Mouse (Mus musculus): ENCODE results near the gene Rhbdl3. TPM values are rescaled to one million over a fixed set of nuclear protein-coding genes. Genes with fewer than 3 reads are reported as not detected.

Gene Rhbdl3
- 28.4 and 32.3 TPM in 2 replicates for polyA plus RNA-seq (2016; fragmentation: Nextera tagmentation; extraction: Ambion mirVana)

DNA sequence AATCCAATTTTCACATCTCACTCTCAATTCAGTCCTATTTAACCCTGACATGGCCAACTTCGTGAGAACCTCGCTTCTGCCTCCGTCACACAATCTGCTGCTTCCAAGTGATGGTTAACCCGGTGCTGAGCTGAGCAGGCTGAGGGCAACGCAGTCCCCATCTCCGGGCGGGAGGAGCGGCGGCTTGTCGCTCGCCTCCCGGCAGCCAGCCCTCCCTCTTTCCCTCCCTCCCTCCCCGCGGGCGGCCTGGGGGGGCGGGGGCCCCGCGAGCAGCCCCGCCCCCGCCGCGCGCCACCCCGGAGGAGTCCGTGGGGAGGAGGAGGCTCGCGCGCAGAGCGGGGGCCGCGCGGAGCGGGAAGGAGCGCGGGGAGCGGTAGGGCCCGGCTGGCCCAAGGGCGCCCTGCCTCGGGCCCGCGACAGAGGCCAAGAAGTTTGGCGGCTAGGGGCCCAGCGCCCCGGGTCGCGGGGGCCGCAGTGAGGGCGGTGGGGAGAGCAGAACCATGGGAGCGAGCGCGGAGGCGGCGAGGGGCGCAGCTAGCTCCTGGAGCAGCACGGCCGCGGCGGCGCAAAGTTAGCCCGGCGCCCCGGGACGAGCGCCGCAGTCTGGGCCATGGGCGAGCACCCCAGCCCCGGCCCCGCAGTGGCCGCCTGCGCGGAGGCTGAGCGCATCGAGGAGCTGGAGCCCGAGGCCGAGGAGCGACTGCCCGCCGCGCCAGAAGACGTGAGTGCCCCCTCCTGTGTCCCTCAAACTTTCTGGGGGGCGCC lies at the start of gene Rhbdl3:
TSS of gene Rhbdl3 (plus strand) at position 362 of the 765 bp plus-strand sequence.
- Histone ChIP-seq H3K4me1 (peaks cover 38% of the 10 kb centered on the region), H3K4me3 (peak within 1 kb of the TSS; percentile 78), H3K4me2 (replicated peaks) (peak within 1 kb of the TSS; percentile 98), H3K27me3 (peaks cover 22% of the 10 kb centered on the region), H3K27ac (peak within 1 kb of the TSS; percentile 88), H3K9me3 (replicated peaks) (no peaks in the 10 kb centered on the region), H3K36me3 (no peaks in the 10 kb centered on the region; the same call in 1 of the 2 replicates), H3K9ac (peak within 1 kb of the TSS; percentile 89)
- under 1% methylated on average over 79 of the region's 81 CpGs for WGBS
- peak; percentile 51 for ATAC-seq (ENCODE audit: low FRiP score)

DNA sequence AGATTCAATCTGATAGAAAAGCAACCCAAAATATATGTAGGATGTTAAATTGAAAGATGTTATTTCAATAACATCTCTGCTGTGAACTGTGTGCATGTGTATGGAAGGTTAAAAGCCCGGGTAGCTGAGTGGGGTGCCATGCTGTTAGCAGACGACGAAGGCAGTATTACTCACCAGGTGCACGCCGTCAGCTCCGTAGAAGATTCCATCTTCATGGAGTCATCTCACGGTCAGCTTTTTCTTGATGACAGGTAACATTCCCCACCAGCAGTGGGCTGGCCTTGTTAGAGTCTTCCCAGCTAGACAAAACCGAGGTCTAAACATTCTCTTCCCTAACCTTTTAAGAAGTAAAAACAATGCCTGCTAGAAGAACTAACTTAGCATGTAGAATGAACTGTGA lies 36.6 kb upstream of the Rhbdl3 start:
- Histone ChIP-seq H3K36me3 (peaks cover 43% of the 10 kb centered on the region), H3K4me2 (replicated peaks) (no peak overlapping the region), H3K27me3 (no peaks in the 10 kb centered on the region), H3K4me1 (no peaks in the 10 kb centered on the region), H3K9ac (no peak overlapping the region), H3K9me3 (replicated peaks) (no peaks in the 10 kb centered on the region), H3K27ac (no peak overlapping the region), H3K4me3 (no peak overlapping the region)
- no peak for ATAC-seq (ENCODE audit: low FRiP score)
- 94% methylated on average over 8 of the region's 8 CpGs for WGBS

DNA sequence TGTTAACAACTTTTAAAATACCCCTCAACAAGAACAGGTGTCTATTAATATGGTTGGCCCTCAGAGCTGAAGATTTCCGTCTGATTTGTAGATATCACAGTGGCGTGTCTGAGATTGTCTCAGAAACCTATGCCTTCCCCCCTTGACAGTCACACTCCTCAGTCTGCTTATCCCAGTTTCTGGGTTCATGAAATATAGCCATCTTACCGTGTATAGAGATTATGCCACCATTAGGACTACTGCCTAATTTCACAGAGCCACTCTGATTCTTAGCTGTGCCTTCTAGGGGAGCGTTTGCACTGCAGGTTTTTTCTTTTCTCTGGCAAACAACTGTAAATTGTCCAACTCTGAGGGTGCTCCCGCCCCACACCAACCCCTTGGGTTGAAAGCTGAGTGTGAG lies 29.6 kb upstream of the Rhbdl3 start:
- Histone ChIP-seq H3K4me1 (no peaks in the 10 kb centered on the region), H3K9ac (no peak overlapping the region), H3K36me3 (peaks cover 11% of the 10 kb centered on the region), H3K9me3 (replicated peaks) (no peaks in the 10 kb centered on the region), H3K4me2 (replicated peaks) (no peak overlapping the region), H3K27ac (no peak overlapping the region), H3K27me3 (no peaks in the 10 kb centered on the region), H3K4me3 (no peak overlapping the region)
- ATAC-seq (ENCODE audit: low FRiP score), result no peak
- WGBS, result 91% methylated on average over 5 of the region's 5 CpGs

DNA sequence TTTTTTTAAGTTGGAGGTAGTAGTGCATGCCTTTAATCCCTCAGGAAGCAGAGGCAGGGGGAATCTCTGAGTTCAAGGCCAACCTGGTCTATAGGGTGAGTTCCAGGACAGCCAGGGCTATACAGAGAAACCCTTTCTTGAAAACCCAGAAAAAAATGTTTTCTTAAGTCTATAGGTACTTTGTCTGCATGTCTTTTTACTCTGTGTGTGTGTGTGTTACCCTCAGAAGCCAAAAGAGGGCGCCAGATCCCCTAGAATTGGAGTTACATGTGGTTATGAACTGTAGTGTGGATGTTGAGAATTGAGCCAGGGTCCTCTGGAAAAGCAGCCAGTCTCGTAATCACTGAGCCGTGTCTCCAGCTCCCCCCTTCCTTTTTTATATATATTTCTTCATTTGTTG lies 25.7 kb upstream of the Rhbdl3 start:
- Histone ChIP-seq H3K9ac (no peak overlapping the region), H3K27me3 (no peaks in the 10 kb centered on the region), H3K36me3 (no peaks in the 10 kb centered on the region), H3K27ac (no peak overlapping the region), H3K4me3 (no peak overlapping the region), H3K9me3 (replicated peaks) (no peaks in the 10 kb centered on the region), H3K4me2 (replicated peaks) (no peak overlapping the region), H3K4me1 (no peaks in the 10 kb centered on the region)
- ATAC-seq (ENCODE audit: low FRiP score), result no peak
- WGBS, result 63% methylated on average over 3 of the region's 3 CpGs

DNA sequence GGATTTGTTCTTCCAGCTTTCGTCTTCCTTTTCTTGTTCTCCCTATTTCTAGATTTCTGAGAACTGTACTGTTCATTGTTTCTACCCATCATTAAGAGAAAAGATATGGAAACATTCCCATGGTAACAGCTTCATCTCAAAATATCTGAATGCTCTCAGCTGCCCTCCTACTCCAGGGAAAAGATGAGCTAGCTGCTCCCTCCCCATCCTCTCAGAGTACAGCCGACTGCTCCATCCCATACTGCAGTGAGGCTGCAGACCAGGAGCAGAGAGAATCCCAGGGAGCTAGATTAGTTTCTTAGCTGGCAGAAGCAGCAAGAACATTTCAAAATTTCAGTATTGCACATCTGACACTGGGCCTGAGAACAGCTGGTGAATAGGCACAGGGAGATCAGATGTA lies 22.7 kb upstream of the Rhbdl3 start:
- 74% methylated on average over 2 of the region's 2 CpGs for WGBS
- H3K9ac ChIP-seq, result no peak overlapping the region
- H3K27me3 ChIP-seq, result no peaks in the 10 kb centered on the region
- H3K36me3 ChIP-seq, result no peaks in the 10 kb centered on the region
- no peaks in the 10 kb centered on the region for H3K9me3 ChIP-seq (replicated peaks)
- no peak overlapping the region for H3K4me2 ChIP-seq (replicated peaks)
- H3K4me1 ChIP-seq, result no peaks in the 10 kb centered on the region
- no peak for ATAC-seq (ENCODE audit: low FRiP score)
- no peak overlapping the region for H3K4me3 ChIP-seq
- H3K27ac ChIP-seq, result no peak overlapping the region

DNA sequence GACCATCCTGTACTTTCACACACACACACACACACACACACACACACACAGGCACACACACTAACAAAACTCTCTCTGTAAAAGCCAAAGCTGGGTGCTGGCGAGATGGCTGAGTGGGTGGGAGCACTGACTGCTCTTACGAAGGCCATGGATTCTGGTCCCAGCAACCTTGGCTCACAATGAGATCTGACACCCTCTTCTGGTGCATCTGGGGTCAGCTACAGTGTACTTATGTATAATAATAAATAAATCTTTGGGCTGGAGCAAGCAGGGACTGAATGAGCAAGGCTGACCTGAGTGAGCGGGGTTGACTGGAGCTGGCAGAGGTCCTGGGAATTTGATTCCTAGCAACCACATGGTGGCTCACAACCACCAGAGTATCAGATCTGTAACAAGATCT lies 16.9 kb upstream of the Rhbdl3 start:
- Histone ChIP-seq H3K9ac (no peak overlapping the region), H3K27ac (no peak overlapping the region), H3K4me3 (no peak overlapping the region), H3K36me3 (no peaks in the 10 kb centered on the region), H3K27me3 (no peaks in the 10 kb centered on the region), H3K9me3 (replicated peaks) (no peaks in the 10 kb centered on the region), H3K4me2 (replicated peaks) (no peak overlapping the region), H3K4me1 (peaks cover 5% of the 10 kb centered on the region; the same call in 1 of the 2 replicates)
- ATAC-seq (ENCODE audit: low FRiP score), result no peak
- 73% methylated on average over 3 of the region's 3 CpGs for WGBS

DNA sequence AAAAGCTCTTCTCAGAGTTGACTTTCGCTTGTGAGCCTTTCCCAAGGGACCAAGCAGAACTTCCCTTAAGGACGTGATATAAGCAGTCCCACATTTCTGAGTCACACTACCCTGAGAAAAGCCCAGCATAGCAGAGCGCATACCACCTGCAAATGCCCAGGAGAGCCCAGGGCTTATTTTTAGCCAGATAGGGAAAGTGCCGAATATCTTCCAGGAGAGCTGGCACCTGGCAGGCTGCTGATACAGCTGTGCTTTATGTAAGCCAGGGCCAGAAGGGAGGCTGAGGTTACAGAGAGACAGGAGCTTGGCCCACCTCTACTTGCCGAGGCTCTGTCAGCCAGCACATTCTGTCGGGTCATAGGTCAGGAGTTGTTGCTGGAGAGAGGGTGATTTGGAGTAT lies 16.1 kb upstream of the Rhbdl3 start:
- Histone ChIP-seq H3K36me3 (no peaks in the 10 kb centered on the region), H3K4me1 (peaks cover 9% of the 10 kb centered on the region), H3K4me3 (no peak overlapping the region), H3K9me3 (replicated peaks) (no peaks in the 10 kb centered on the region), H3K27ac (no peak overlapping the region), H3K27me3 (no peaks in the 10 kb centered on the region), H3K9ac (no peak overlapping the region), H3K4me2 (replicated peaks) (no peak overlapping the region)
- no peak for ATAC-seq (ENCODE audit: low FRiP score)
- WGBS, result 53% methylated on average over 6 of the region's 6 CpGs

DNA sequence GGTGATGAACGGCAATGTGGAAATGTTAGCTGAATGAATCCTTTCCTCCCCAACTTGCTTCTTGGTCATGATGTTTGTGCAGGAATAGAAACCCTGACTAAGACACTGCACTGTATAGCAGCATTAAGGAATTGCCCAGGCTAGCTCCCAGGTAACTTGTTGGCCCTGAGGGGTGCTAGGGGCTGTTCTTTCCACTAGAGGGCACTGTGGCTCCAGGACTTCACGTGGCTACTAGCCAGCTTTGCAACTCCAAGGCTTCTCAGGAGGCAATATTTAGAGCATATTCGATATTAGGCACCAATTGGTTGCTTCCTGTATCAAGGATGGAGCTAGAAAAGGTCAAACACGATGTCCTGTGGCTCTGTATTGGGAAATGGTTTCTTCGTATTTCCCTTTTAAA lies 13.6 kb upstream of the Rhbdl3 start:
- Histone ChIP-seq H3K4me2 (replicated peaks) (no peak overlapping the region), H3K36me3 (no peaks in the 10 kb centered on the region), H3K4me3 (no peak overlapping the region), H3K4me1 (peaks cover 21% of the 10 kb centered on the region), H3K27me3 (no peaks in the 10 kb centered on the region), H3K9ac (no peak overlapping the region), H3K27ac (no peak overlapping the region), H3K9me3 (replicated peaks) (no peaks in the 10 kb centered on the region)
- WGBS, result 14% methylated on average over 5 of the region's 5 CpGs
- ATAC-seq (ENCODE audit: low FRiP score), result no peak

DNA sequence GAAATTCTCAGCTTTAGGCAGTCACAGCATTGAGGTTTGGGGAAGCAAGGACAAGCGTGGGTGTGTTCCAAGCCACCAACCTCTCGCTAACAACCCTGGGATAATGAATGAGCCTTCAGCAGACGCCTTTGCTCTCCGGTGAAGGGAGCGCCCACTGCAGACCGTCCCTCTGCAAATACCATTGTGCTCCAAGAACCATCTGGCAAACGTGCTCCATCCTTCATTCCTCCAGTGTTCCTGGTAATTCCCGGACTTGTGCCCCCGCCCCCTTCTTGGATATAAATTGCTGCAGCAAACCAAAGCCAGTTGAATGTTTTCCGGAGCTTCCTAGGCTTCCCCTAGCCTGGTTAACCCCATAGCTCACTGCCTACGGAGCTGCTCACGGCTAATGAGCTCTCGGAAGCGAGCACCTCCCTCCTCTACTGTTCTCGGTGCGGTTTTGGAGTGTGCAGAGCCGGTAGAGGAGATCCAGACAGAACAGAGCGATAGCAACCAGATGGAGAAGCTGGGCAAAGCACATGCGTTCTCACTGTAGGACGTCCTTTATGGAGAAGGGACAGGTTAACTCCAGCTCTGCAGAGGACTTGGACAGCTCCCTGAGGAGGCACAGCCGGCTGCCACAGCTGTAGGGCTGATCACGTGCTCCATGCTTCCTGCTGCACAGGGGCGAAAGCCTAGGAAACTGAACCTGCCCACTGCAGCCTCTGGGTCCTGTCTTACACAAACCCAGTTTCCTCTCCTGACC lies 10.8 kb upstream of the Rhbdl3 start:
- no peaks in the 10 kb centered on the region for H3K36me3 ChIP-seq
- H3K4me2 ChIP-seq (replicated peaks), result peak overlapping the region; percentile 56
- peak overlapping the region; percentile 5 for H3K9ac ChIP-seq
- peak overlapping the region; percentile 90 for H3K27ac ChIP-seq
- H3K4me1 ChIP-seq, result peaks cover 24% of the 10 kb centered on the region
- peak overlapping the region; percentile 30 for H3K4me3 ChIP-seq
- ATAC-seq (ENCODE audit: low FRiP score), result peak; percentile 78
- peaks cover 5% of the 10 kb centered on the region; the same call in 1 of the 2 replicates for H3K27me3 ChIP-seq
- H3K9me3 ChIP-seq (replicated peaks), result no peaks in the 10 kb centered on the region
- 1% methylated on average over 23 of the region's 23 CpGs for WGBS

DNA sequence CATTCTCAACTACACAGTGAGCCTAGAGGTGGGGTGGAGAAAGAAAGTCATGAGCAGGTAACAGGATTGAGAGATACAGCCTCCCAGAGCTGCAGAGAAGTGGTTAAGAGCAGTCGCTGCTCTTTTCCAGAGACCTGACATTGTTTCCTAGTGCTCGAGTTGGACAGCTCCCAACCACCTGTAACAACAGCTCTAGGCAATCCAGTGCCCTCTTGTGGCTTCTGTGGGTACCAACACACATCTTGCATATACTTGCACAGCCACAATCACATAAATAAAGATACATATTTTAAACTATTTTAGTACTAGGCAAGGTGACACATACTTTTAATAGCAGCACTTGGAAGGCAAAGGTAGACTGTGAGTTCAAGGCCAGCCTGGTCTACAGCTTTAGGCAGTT lies 9.7 kb upstream of the Rhbdl3 start:
- Histone ChIP-seq H3K27ac (no peak overlapping the region), H3K27me3 (peaks cover 8% of the 10 kb centered on the region), H3K4me2 (replicated peaks) (no peak overlapping the region), H3K36me3 (no peaks in the 10 kb centered on the region), H3K4me3 (no peak overlapping the region), H3K9me3 (replicated peaks) (no peaks in the 10 kb centered on the region), H3K4me1 (peaks cover 28% of the 10 kb centered on the region), H3K9ac (no peak overlapping the region)
- 74% methylated on average over 2 of the region's 2 CpGs for WGBS
- ATAC-seq (ENCODE audit: low FRiP score), result no peak

DNA sequence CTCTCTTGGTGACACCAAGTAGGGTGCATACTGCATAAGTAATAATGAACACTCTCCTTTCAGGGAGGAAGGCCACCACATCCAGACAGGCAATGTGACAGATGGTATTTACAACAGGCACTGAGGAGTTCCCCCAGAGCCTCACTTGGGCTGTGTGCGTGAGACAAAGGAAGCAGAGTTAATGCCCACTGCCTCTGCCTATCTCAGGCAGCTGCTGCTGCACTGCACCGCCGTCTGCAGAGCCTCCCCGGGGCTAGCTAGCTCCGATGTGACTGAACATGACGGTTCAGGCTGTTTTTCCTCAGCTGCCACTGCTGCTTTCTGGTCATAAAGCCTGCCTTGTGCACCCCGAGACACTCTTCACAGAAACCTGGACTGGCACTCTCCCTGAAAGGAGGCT lies 8.2 kb upstream of the Rhbdl3 start:
- Histone ChIP-seq H3K27me3 (peaks cover 16% of the 10 kb centered on the region), H3K27ac (peak overlapping the region; percentile 87), H3K9me3 (replicated peaks) (no peaks in the 10 kb centered on the region), H3K4me2 (replicated peaks) (no peak overlapping the region), H3K36me3 (no peaks in the 10 kb centered on the region), H3K4me1 (peaks cover 28% of the 10 kb centered on the region), H3K9ac (no peak overlapping the region), H3K4me3 (no peak overlapping the region)
- 28% methylated on average over 7 of the region's 7 CpGs for WGBS
- peak; percentile 72 for ATAC-seq (ENCODE audit: low FRiP score)

DNA sequence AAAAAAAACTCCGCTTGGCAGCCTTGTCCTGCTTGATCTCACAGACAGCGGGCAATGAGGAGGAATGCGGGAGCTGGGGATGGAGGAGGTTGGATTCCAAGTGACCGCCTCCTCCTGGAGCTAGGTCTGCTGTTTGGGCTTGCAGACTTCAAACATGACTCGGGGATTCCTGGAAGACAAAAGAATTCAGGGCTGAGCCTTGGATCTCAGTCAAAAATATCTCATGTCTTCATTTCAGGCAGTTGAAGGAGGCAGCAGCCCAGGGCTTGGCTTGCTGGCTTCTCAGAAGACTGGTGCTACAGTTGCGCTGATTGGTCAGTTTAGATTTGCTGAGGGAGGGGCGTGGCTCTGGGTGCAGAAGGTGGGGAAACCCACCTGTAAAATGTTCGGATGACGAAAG lies 5.6 kb upstream of the Rhbdl3 start:
- Histone ChIP-seq H3K4me2 (replicated peaks) (no peak overlapping the region), H3K9ac (no peak overlapping the region), H3K36me3 (no peaks in the 10 kb centered on the region), H3K27ac (no peak overlapping the region), H3K27me3 (peaks cover 27% of the 10 kb centered on the region), H3K9me3 (replicated peaks) (no peaks in the 10 kb centered on the region), H3K4me1 (peaks cover 33% of the 10 kb centered on the region), H3K4me3 (no peak overlapping the region)
- WGBS, result 22% methylated on average over 9 of the region's 9 CpGs
- ATAC-seq (ENCODE audit: low FRiP score), result no peak

Data from hindbrain, embryonic 12.5 days (tissue).